Mouse (Mus musculus): ENCODE results near the gene Tmem189.
A peak's percentile ranks its signal among the peaks of the same experiment; 100 is the strongest.
"Not testable (repeated sequence)": the region's sequence is repeated elsewhere in the genome, so short reads cannot be mapped to it uniquely, and the experiment has no call there.

Gene Tmem189

GRCm38 (mm10) chr2:167651622-167652021 lies 38.0 kb downstream of the Tmem189 start:
- DNase-seq (ENCODE audit: low spot score in 2 of 2), result no peak

GRCm38 (mm10) chr2:167649290-167650032 lies 40.2 kb downstream of the Tmem189 start:
- DNase-seq (ENCODE audit: low spot score in 2 of 2), result peak; percentile 86 to 94

- no peak for DNase-seq (ENCODE audit: low spot score in 2 of 2)
Observed at GRCm38 (mm10) chr2:167646411-167646810, 43.2 kb downstream of the Tmem189 start.

- DNase-seq (ENCODE audit: low spot score in 2 of 2), result not testable (repeated sequence)
Observed at GRCm38 (mm10) chr2:167643356-167644052, 46.1 kb downstream of the Tmem189 start.

GRCm38 (mm10) chr2:167642164-167642563 lies 47.5 kb downstream of the Tmem189 start:
- no peak for DNase-seq (ENCODE audit: low spot score in 2 of 2)

GRCm38 (mm10) chr2:167641337-167641736 lies 48.3 kb downstream of the Tmem189 start:
- DNase-seq (ENCODE audit: low spot score in 2 of 2), result peak; percentile 62 to 73

GRCm38 (mm10) chr2:167640279-167640678 lies 49.3 kb downstream of the Tmem189 start:
- DNase-seq (ENCODE audit: low spot score in 2 of 2), result peak; percentile 49 to 62

GRCm38 (mm10) chr2:167634865-167635512 lies 54.6 kb downstream of the Tmem189 start:
- DNase-seq (ENCODE audit: low spot score in 2 of 2), result no peak

GRCm38 (mm10) chr2:167634338-167634770 lies 55.3 kb downstream of the Tmem189 start:
- peak; percentile 94 to 98 for DNase-seq (ENCODE audit: low spot score in 2 of 2)

GRCm38 (mm10) chr2:167633537-167633872 lies 56.1 kb downstream of the Tmem189 start:
- DNase-seq (ENCODE audit: low spot score in 2 of 2), result no peak

GRCm38 (mm10) chr2:167632731-167633536 lies 56.7 kb downstream of the Tmem189 start:
- DNase-seq (ENCODE audit: low spot score in 2 of 2), result no peak

- DNase-seq (ENCODE audit: low spot score in 2 of 2), result peak; percentile 97 to 99
Observed at GRCm38 (mm10) chr2:167631591-167632448, 57.8 kb downstream of the Tmem189 start, which contains the start of gene Ube2v1. Ube2v1 (minus strand) TSS chr2:167632095.

- no peak for DNase-seq (ENCODE audit: low spot score in 2 of 2)
Observed at GRCm38 (mm10) chr2:167631181-167631590, 58.4 kb downstream of the Tmem189 start.

- no peak for DNase-seq (ENCODE audit: low spot score in 2 of 2)
Observed at GRCm38 (mm10) chr2:167630421-167630820, 59.2 kb downstream of the Tmem189 start.

- DNase-seq (ENCODE audit: low spot score in 2 of 2), result no peak
Observed at GRCm38 (mm10) chr2:167629665-167630209, 59.9 kb downstream of the Tmem189 start.

GRCm38 (mm10) chr2:167628872-167629271 lies 60.8 kb downstream of the Tmem189 start:
- peak in 1 of 2 experiments; percentile 46 for DNase-seq (ENCODE audit: low spot score in 2 of 2)

- no peak for DNase-seq (ENCODE audit: low spot score in 2 of 2)
Observed at GRCm38 (mm10) chr2:167627019-167627418, 62.6 kb downstream of the Tmem189 start.

- no peak for DNase-seq (ENCODE audit: low spot score in 2 of 2)
Observed at GRCm38 (mm10) chr2:167625670-167626069, 64.0 kb downstream of the Tmem189 start.

- DNase-seq (ENCODE audit: low spot score in 2 of 2), result no peak
Observed at GRCm38 (mm10) chr2:167624368-167625075, 65.1 kb downstream of the Tmem189 start.

- peak; percentile 41 to 57 for DNase-seq (ENCODE audit: low spot score in 2 of 2)
Observed at GRCm38 (mm10) chr2:167622965-167623364, 66.7 kb downstream of the Tmem189 start.

Measured in natural killer cell, adult 2 months (primary cell).